Mouse (Mus musculus) heart, postnatal 0 days (tissue): ENCODE data around the gene Pard3b.

Experiments
- CTCF ChIP-seq: IDR thresholded peaks from 2 replicates; pipeline ENCODE4 v1.5.1; 2016; ENCODE audit warnings: antibody characterized with exemption, control low read depth, low read depth
- EP300 ChIP-seq: IDR thresholded peaks from 2 replicates; pipeline ENCODE4 v1.6.1; 2016; ENCODE audit warnings: antibody characterized with exemption, low read depth

DNA sequence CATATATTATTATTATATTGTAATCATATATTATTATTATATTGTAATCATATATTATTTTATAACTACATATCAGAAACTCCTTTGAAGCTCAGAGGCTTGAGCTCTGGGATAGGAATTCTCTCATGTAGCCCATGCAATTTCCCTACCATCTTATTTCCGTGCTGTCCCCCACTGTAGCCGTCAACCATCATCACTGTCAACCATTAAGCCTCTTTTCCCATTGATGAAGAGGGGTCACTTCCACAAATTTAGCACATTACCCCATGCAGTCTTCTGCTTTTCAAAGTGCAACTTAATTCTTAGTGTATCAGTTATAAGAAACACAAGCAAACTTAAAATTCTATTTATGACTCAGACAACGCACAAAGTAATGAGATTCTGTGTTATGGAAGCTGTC, 873.1 kb downstream of the Pard3b start:
- TF ChIP-seq CTCF (no peak), EP300 (no peak)
